Mouse (Mus musculus): Measurements from ENCODE around the gene Kdm4b.

Kdm4b gene

GRCm38 (mm10) chr17:56345364-56345763 lies 19.5 kb downstream of the Kdm4b start:
- DNase-seq (ENCODE audit: low spot score in 2 of 2) = no peak

DNA sequence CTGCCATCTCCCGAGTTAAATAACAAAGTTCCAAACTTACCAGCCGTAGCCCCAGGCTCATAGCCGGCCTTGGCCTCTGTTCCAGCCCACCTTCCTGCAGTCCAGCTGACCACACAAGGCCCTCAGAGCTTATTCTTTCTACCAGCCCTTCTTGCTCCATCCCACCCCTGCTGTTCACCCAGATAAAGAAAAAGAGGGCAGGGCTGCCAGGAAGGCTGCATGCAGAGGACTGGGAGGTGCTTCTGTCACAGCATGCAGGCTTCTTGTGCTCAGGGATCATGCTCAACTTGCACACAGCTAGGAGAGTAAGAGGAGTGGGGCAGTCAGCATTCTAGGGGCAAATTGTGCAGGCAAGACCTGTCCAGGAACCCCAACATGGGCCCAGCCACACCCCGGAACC lies 22.3 kb downstream of the Kdm4b start:
- DNase-seq (ENCODE audit: low spot score in 2 of 2) = no peak

DNA sequence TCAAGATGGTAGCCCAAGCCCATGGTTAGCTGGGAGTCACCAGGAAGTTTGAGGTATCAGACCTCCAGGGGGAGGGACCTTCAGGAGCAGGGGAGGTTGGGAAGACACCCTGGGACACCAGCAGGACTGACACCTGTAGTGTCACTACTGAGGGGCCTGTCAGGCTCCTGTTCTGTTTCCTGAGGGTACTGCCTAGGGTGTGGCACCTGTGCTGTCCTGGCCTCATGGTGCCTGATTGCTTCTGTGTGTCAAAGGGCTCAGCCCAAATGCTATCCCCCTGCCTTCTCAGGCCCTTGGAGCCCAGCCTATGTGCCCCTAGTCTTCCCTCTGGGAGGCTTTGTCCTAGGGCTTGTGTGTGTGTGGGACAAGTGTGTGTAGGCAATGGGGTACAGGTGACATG lies 22.7 kb downstream of the Kdm4b start:
- DNase-seq (ENCODE audit: low spot score in 2 of 2) = no peak

DNA sequence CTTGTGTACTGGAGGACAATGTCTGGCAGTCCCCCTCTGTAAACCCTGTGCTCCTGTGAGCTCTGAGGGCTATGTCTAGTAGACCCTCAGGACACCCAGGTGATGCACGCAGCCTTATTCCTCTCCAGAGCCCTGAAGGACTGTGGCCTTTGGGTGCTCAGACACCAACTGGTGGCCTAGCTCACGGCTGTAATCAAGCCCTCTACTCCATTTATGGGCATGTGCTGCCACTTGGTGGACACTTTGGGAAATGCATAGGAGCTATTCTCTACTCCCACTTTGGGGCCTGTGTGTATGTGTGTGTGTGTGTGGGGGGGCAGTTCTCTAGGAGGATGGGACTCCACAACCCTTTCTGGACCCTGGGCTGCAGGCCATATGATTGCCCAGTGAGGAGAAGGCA lies 24.8 kb downstream of the Kdm4b start:
- DNase-seq (ENCODE audit: low spot score in 2 of 2) = peak; percentile 67 to 73

GRCm38 (mm10) chr17:56356921-56357885 lies 31.3 kb downstream of the Kdm4b start:
- peak; percentile 55 to 70 for DNase-seq (ENCODE audit: low spot score in 2 of 2)

- no peak for DNase-seq (ENCODE audit: low spot score in 2 of 2)
Observed at GRCm38 (mm10) chr17:56359183-56359725, 33.4 kb downstream of the Kdm4b start.

GRCm38 (mm10) chr17:56359864-56360263 lies 34.0 kb downstream of the Kdm4b start:
- no peak for DNase-seq (ENCODE audit: low spot score in 2 of 2)

- DNase-seq (ENCODE audit: low spot score in 2 of 2) = no peak
Observed at GRCm38 (mm10) chr17:56360451-56360850, 34.6 kb downstream of the Kdm4b start.

DNA sequence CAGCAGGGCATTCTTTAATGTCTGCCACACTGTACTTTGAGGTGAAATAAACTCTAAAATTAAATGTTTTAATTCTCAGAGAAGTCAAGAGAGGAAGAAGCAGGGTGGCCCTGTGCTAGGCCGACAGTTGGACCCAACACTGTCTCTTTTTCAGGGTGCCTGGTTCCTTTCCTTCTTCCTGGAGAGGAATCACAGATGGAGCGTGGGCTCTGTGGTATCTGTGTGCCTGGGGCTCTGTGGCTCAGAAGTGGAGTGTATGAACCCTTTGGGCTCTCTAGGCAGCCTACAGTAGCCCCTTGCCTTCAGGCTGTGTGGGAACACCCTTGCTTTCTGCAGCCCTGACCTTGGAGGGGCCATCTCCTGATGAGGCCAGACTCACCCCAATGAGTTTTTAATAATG lies 35.7 kb downstream of the Kdm4b start:
- no peak for DNase-seq (ENCODE audit: low spot score in 2 of 2)

DNA sequence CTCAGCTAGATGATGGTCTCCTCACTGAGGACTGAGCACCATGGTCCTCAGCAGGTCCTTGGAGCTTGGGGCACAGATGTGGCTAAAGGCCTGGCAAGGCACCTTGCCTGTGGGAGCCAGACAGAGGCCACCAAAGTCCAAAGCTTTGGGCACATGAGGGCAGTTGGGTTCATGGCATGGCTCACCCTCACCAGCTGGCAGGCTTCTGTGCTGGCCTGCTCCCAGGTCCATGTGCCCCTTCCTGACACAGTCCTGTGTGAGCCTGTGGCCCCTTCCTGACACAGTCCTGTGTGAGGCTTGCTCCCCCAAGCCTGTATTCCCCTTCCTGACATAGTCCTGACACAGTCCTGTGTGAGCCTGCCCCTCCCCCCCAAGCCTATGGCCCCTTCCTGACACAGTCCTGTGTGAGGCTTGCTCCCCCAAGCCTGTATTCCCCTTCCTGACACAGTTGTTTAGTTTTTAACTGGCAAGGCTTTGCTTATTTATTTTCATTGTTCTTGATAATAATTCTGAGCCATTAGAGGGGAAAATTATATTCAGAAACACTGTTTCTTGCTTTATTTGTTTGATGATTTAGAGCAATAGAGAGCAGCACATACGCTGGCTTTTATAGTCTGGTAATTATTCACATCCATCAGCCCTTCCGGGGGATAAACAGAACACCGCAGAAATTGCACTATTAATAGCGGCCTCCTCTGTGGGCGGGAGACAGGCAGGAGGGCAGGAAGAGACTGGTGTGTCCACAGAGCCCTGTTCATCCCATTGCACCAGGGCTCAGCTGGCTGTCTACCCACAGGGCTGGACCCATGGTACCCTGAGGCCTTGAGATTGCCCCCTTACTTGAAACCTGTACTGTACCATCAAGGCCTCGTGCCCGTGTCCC lies 40.2 kb downstream of the Kdm4b start:
- no peak for DNase-seq (ENCODE audit: low spot score in 2 of 2)

- no peak for DNase-seq (ENCODE audit: low spot score in 2 of 2)
Observed at GRCm38 (mm10) chr17:56368291-56368790, 42.5 kb downstream of the Kdm4b start.

GRCm38 (mm10) chr17:56370090-56370489 lies 44.2 kb downstream of the Kdm4b start:
- DNase-seq (ENCODE audit: low spot score in 2 of 2) = no peak

GRCm38 (mm10) chr17:56371029-56371660 lies 45.3 kb downstream of the Kdm4b start:
- DNase-seq (ENCODE audit: low spot score in 2 of 2) = no peak

DNA sequence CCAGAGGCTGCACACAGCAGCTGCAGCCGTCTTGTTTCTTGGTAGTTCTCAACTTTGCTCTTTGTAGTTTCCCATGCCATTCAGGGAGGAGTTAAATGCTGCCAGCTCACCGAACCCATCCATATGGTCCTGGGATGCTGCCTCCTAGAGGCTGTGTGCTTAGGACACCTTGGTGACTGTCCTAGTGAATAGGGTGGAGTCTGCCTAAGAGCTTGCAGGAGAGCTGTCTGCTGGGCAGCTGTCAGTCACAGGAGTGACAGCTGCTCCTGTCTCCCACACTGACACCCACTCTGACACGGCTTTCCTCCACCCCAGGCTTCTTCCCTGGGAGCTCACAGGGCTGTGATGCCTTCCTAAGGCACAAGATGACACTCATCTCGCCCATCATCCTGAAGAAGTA lies 46.2 kb downstream of the Kdm4b start:
- no peak for DNase-seq (ENCODE audit: low spot score in 2 of 2)

GRCm38 (mm10) chr17:56373136-56374034 lies 47.5 kb downstream of the Kdm4b start:
- no peak for DNase-seq (ENCODE audit: low spot score in 2 of 2)

- no peak for DNase-seq (ENCODE audit: low spot score in 2 of 2)
Observed at GRCm38 (mm10) chr17:56374851-56375250, 49.0 kb downstream of the Kdm4b start.

- DNase-seq (ENCODE audit: low spot score in 2 of 2) = no peak
Observed at GRCm38 (mm10) chr17:56379281-56379834, 53.5 kb downstream of the Kdm4b start.

- DNase-seq (ENCODE audit: low spot score in 2 of 2) = no peak
Observed at GRCm38 (mm10) chr17:56380286-56380685, 54.4 kb downstream of the Kdm4b start.

DNA sequence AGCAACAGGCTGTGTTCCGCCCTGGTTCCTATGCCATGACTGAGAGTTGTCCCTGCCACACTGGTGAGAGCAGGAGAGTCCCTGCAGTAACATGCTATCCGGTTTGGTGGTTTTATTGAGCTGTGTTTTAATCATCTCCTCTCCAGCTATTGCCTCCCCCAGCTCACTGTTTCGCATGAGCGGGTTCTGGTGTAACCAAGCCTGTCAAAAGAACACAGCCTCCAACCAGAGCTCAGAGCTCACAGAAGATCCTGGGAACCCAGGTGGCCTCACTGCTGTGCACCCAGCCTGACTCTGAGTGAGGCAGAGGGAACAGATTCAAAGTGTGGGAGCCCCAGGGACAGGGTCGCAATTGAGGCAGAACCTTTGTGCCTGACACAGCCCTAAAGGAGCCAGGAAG lies 55.3 kb downstream of the Kdm4b start:
- DNase-seq (ENCODE audit: low spot score in 2 of 2) = no peak

DNA sequence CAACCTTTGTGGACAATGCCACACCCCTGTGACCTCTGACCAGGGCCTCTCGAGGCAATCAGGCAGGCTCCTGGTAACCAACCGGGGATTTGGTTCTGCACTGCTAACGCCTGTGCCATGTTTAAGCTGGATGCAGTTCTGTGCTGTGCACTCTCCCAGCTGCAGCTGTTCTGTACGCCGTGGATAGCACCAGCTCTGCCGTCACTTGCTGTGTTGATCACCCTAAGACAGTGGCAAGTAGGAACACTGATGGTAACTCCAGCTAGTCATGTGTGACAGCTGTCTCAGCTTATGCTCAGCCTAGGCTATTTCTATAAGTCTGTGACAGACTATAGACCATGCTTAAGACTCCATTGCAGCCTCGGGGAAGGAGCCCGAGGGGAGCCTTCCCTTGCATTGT lies 57.1 kb downstream of the Kdm4b start:
- no peak for DNase-seq (ENCODE audit: low spot score in 2 of 2)

All from urinary bladder, postnatal 36 days (tissue).